Mouse (Mus musculus) gastrocnemius, postnatal 36 days (tissue): ENCODE measurements around the gene Tmem51. TPM values are rescaled to one million over a fixed set of nuclear protein-coding genes. Genes with fewer than 3 reads are reported as not detected.
"Not testable (repeated sequence)": the region's sequence is repeated elsewhere in the genome, so short reads cannot be mapped to it uniquely, and the experiment has no call there.

Experiments
- DNase-seq, 2 experiments: peaks; one replicate each; pipeline ENCODE4 v3.0.0; 2022
- intact Hi-C: fragments of 180-260 bp; cut with DNase I; formaldehyde crosslinking; loops from one replicate; pipeline ENCODE4 v1.15.1; 2025
- total RNA-seq, 2 experiments: library from RNA; stranded (reverse); gene quantifications; 2 replicates each; pipeline ENCODE4 v1.2.3; 2021

Gene Tmem51
- total RNA-seq, 2 experiments from 2014 or later: 1.1 to 1.2 TPM

GRCm38 (mm10) chr4:142061485-142062240 is 22.4 kb downstream of the Tmem51 start:
- DNase-seq: no peak
- intact Hi-C loops: no loop called here

GRCm38 (mm10) chr4:142060455-142061378 is 23.4 kb downstream of the Tmem51 start:
- no peak for DNase-seq
- intact Hi-C loops: no loop called here

GRCm38 (mm10) chr4:142059841-142060193 is 24.3 kb downstream of the Tmem51 start:
- intact Hi-C loops: no loop called here
- no peak for DNase-seq

GRCm38 (mm10) chr4:142059113-142059840 is 24.8 kb downstream of the Tmem51 start:
- no peak for DNase-seq
- intact Hi-C loops: no loop called here

- no peak for DNase-seq
- intact Hi-C loops: no loop called here
Observed at GRCm38 (mm10) chr4:142057529-142058216, 26.4 kb downstream of the Tmem51 start.

- intact Hi-C loops: no loop called here
- DNase-seq: no peak
Observed at GRCm38 (mm10) chr4:142055600-142055999, 28.5 kb downstream of the Tmem51 start.

GRCm38 (mm10) chr4:142054580-142054979 is 29.5 kb downstream of the Tmem51 start:
- DNase-seq: no peak
- intact Hi-C loops: no loop called here

GRCm38 (mm10) chr4:142053661-142054448 is 30.2 kb downstream of the Tmem51 start:
- intact Hi-C loops: no loop called here
- no peak for DNase-seq

GRCm38 (mm10) chr4:142053261-142053660 is 30.8 kb downstream of the Tmem51 start:
- intact Hi-C loops: no loop called here
- no peak for DNase-seq

- no peak for DNase-seq
- intact Hi-C loops: no loop called here
Observed at GRCm38 (mm10) chr4:142052391-142053132, 31.5 kb downstream of the Tmem51 start.

GRCm38 (mm10) chr4:142051883-142052282 is 32.2 kb downstream of the Tmem51 start:
- DNase-seq, intact Hi-C loops: not testable (repeated sequence)

GRCm38 (mm10) chr4:142049963-142050362 is 34.1 kb downstream of the Tmem51 start:
- intact Hi-C loops: no loop called here
- no peak for DNase-seq

GRCm38 (mm10) chr4:142048391-142048790 is 35.7 kb downstream of the Tmem51 start:
- intact Hi-C loops: no loop called here
- no peak for DNase-seq

GRCm38 (mm10) chr4:142047005-142047404 is 37.1 kb downstream of the Tmem51 start:
- intact Hi-C loops: no loop called here
- DNase-seq: no peak

- DNase-seq: no peak
- intact Hi-C loops: no loop called here
Observed at GRCm38 (mm10) chr4:142046496-142046895, 37.6 kb downstream of the Tmem51 start.

- DNase-seq: no peak
- intact Hi-C loops: no loop called here
Observed at GRCm38 (mm10) chr4:142045595-142046163, 38.4 kb downstream of the Tmem51 start.

- intact Hi-C loops: no loop called here
- no peak for DNase-seq
Observed at GRCm38 (mm10) chr4:142044452-142044851, 39.7 kb downstream of the Tmem51 start.

- intact Hi-C loops: no loop called here
- no peak for DNase-seq
Observed at GRCm38 (mm10) chr4:142039662-142040353, 44.3 kb downstream of the Tmem51 start.
